Mouse (Mus musculus): ENCODE measurements at regions not wholly inside any gene's neighbourhood (a gene's known extent, or its start where the extent isn't known, plus 50 kb on each side); places are given as distances from the start of the nearest gene placed in this dataset.

GRCm38 (mm10) chr2:117903705-117904104 is 208.0 kb upstream of the Thbs1 start:
- no peak for ATAC-seq (replicated peaks in 1 of 2; ENCODE audit: insufficient read depth in 1 of 2, low FRiP score in 2 of 2, low TSS enrichment in 1 of 2, low read depth in 1 of 2, poor library complexity in 2 of 2, severe bottlenecking in 2 of 2)

- no peak for ATAC-seq (replicated peaks in 1 of 2; ENCODE audit: insufficient read depth in 1 of 2, low FRiP score in 2 of 2, low TSS enrichment in 1 of 2, low read depth in 1 of 2, poor library complexity in 2 of 2, severe bottlenecking in 2 of 2)
These were observed 205.2 kb upstream of the Thbs1 start for GRCm38 (mm10) chr2:117906509-117906908.

GRCm38 (mm10) chr2:117910781-117911180 is 200.9 kb upstream of the Thbs1 start:
- ATAC-seq (replicated peaks in 1 of 2; ENCODE audit: insufficient read depth in 1 of 2, low FRiP score in 2 of 2, low TSS enrichment in 1 of 2, low read depth in 1 of 2, poor library complexity in 2 of 2, severe bottlenecking in 2 of 2), result no peak

- peak; percentile 35 to 60; a peak in 2 of 4 replicates for ATAC-seq (replicated peaks in 1 of 2; ENCODE audit: insufficient read depth in 1 of 2, low FRiP score in 2 of 2, low TSS enrichment in 1 of 2, low read depth in 1 of 2, poor library complexity in 2 of 2, severe bottlenecking in 2 of 2)
These were observed 199.0 kb upstream of the Thbs1 start for GRCm38 (mm10) chr2:117912722-117913121.

GRCm38 (mm10) chr2:117913846-117914245 is 197.8 kb upstream of the Thbs1 start:
- ATAC-seq (replicated peaks in 1 of 2; ENCODE audit: insufficient read depth in 1 of 2, low FRiP score in 2 of 2, low TSS enrichment in 1 of 2, low read depth in 1 of 2, poor library complexity in 2 of 2, severe bottlenecking in 2 of 2), result peak; percentile 94 to 95

- no peak for ATAC-seq (replicated peaks in 1 of 2; ENCODE audit: insufficient read depth in 1 of 2, low FRiP score in 2 of 2, low TSS enrichment in 1 of 2, low read depth in 1 of 2, poor library complexity in 2 of 2, severe bottlenecking in 2 of 2)
These were observed 195.9 kb upstream of the Thbs1 start for GRCm38 (mm10) chr2:117915821-117916220.

- no peak for ATAC-seq (replicated peaks in 1 of 2; ENCODE audit: insufficient read depth in 1 of 2, low FRiP score in 2 of 2, low TSS enrichment in 1 of 2, low read depth in 1 of 2, poor library complexity in 2 of 2, severe bottlenecking in 2 of 2)
These were observed 194.5 kb upstream of the Thbs1 start for GRCm38 (mm10) chr2:117917181-117917580.

GRCm38 (mm10) chr2:117924877-117925276 is 186.8 kb upstream of the Thbs1 start:
- no peak for ATAC-seq (replicated peaks in 1 of 2; ENCODE audit: insufficient read depth in 1 of 2, low FRiP score in 2 of 2, low TSS enrichment in 1 of 2, low read depth in 1 of 2, poor library complexity in 2 of 2, severe bottlenecking in 2 of 2)

GRCm38 (mm10) chr2:117925412-117925811 is 186.3 kb upstream of the Thbs1 start:
- ATAC-seq (replicated peaks in 1 of 2; ENCODE audit: insufficient read depth in 1 of 2, low FRiP score in 2 of 2, low TSS enrichment in 1 of 2, low read depth in 1 of 2, poor library complexity in 2 of 2, severe bottlenecking in 2 of 2), result peak; percentile 59 to 88; a peak in 2 of 4 replicates

- no peak for ATAC-seq (replicated peaks in 1 of 2; ENCODE audit: insufficient read depth in 1 of 2, low FRiP score in 2 of 2, low TSS enrichment in 1 of 2, low read depth in 1 of 2, poor library complexity in 2 of 2, severe bottlenecking in 2 of 2)
These were observed 183.6 kb upstream of the Thbs1 start for GRCm38 (mm10) chr2:117928062-117928461.

- ATAC-seq (replicated peaks in 1 of 2; ENCODE audit: insufficient read depth in 1 of 2, low FRiP score in 2 of 2, low TSS enrichment in 1 of 2, low read depth in 1 of 2, poor library complexity in 2 of 2, severe bottlenecking in 2 of 2), result no peak
These were observed 182.1 kb upstream of the Thbs1 start for GRCm38 (mm10) chr2:117929586-117929985.

- peak; percentile 12 to 77; a peak in 1 of 4 replicates for ATAC-seq (replicated peaks in 1 of 2; ENCODE audit: insufficient read depth in 1 of 2, low FRiP score in 2 of 2, low TSS enrichment in 1 of 2, low read depth in 1 of 2, poor library complexity in 2 of 2, severe bottlenecking in 2 of 2)
These were observed 180.7 kb upstream of the Thbs1 start for GRCm38 (mm10) chr2:117930895-117931537.

GRCm38 (mm10) chr2:117936590-117936989 is 175.1 kb upstream of the Thbs1 start:
- ATAC-seq (replicated peaks in 1 of 2; ENCODE audit: insufficient read depth in 1 of 2, low FRiP score in 2 of 2, low TSS enrichment in 1 of 2, low read depth in 1 of 2, poor library complexity in 2 of 2, severe bottlenecking in 2 of 2), result no peak

GRCm38 (mm10) chr2:117938283-117939049 is 173.2 kb upstream of the Thbs1 start:
- no peak for ATAC-seq (replicated peaks in 1 of 2; ENCODE audit: insufficient read depth in 1 of 2, low FRiP score in 2 of 2, low TSS enrichment in 1 of 2, low read depth in 1 of 2, poor library complexity in 2 of 2, severe bottlenecking in 2 of 2)

GRCm38 (mm10) chr2:117941517-117942096 is 170.1 kb upstream of the Thbs1 start:
- ATAC-seq (replicated peaks in 1 of 2; ENCODE audit: insufficient read depth in 1 of 2, low FRiP score in 2 of 2, low TSS enrichment in 1 of 2, low read depth in 1 of 2, poor library complexity in 2 of 2, severe bottlenecking in 2 of 2), result peak in 1 of 2 experiments; percentile 28; a peak in 1 of 4 replicates

GRCm38 (mm10) chr2:117943666-117944065 is 168.0 kb upstream of the Thbs1 start:
- no peak for ATAC-seq (replicated peaks in 1 of 2; ENCODE audit: insufficient read depth in 1 of 2, low FRiP score in 2 of 2, low TSS enrichment in 1 of 2, low read depth in 1 of 2, poor library complexity in 2 of 2, severe bottlenecking in 2 of 2)

GRCm38 (mm10) chr2:117944325-117944724 is 167.4 kb upstream of the Thbs1 start:
- no peak; a peak in 1 of 4 replicates for ATAC-seq (replicated peaks in 1 of 2; ENCODE audit: insufficient read depth in 1 of 2, low FRiP score in 2 of 2, low TSS enrichment in 1 of 2, low read depth in 1 of 2, poor library complexity in 2 of 2, severe bottlenecking in 2 of 2)

- ATAC-seq (replicated peaks in 1 of 2; ENCODE audit: insufficient read depth in 1 of 2, low FRiP score in 2 of 2, low TSS enrichment in 1 of 2, low read depth in 1 of 2, poor library complexity in 2 of 2, severe bottlenecking in 2 of 2), result peak; percentile 69 to 78
These were observed 166.7 kb upstream of the Thbs1 start for GRCm38 (mm10) chr2:117944942-117945341.

Data from hematopoietic stem cell, adult 5-6 weeks (primary cell).